Mouse (Mus musculus) adrenal gland, adult 2 months (tissue): ENCODE results near the gene Lrrn4. TPM values are rescaled to one million over a fixed set of nuclear protein-coding genes. Genes with fewer than 3 reads are reported as not detected.

ENCODE experiments used
- DNase-seq: peaks from one replicate; pipeline ENCODE4 v3.0.0; 2021
- long read RNA-seq: library from polyadenylated mRNA; stranded (forward); transcript quantifications from one replicate; pipeline ENCODE4 v2.0.0, GENCODE M21; 2021
- polyA plus RNA-seq: library from polyadenylated mRNA; depleted of rRNA; stranded (reverse); fragments of >200 nt; gene quantifications from 2 replicates; pipeline ENCODE4 v1.2.3, GENCODE M21; 2012; rRNA removed
- total RNA-seq, 2 experiments: library from RNA; stranded (reverse); gene quantifications; 2 replicates each; pipeline ENCODE4 v1.2.3; 2021

The Lrrn4 gene
- total RNA-seq (1 to 10 TPM; 4.4 to 5.1 TPM), polyA plus RNA-seq (8.4 and 10.1 TPM in 2 replicates)
- long read RNA-seq, partial matches to known transcripts = 1 of 2 reads
- long read RNA-seq, other reads (novel, unspliced or antisense) = 0 of 2 reads

DNA sequence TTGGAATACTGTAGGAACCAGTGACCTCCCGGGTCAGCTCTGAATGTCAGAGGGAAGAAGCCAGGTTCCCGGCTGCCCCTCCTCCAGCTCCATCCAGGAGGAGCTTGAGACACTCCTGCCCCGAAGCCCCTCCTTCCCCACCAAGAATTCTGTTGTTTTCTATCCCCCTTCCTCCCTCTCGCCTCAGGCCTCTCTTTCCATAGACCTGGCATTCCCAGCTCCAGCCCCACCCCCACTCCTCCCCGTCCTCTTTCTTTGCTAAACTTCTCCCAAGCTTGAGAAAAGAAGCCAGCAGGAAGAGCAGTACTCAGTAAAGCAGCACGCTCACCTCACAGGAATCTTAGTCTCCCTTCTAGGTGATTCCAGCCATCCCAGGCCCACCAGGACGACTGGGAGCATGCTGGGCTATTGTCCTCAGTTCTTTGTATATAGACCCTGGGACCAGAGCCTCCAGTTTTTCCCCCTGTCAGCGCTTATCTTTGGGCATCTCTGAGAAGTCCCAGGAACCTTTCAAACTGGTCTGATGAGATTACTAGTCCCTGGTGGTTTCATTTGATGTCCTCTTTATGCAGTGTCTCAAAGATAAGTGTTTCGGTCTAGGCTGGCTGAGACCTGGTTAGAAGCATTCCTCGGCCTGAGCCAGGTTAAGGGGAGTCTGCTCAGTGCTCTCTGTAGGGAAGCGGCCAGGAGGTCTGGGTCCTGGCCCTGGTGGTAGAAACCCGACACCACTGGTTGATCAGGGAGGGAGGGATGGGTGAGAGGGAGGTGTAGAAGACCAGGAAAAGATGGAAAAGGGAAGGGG, at the start of gene Lrrn4:
Lrrn4 (minus strand) TSS at position 48 of the 802 bp plus-strand sequence.
- no peak for DNase-seq

DNA sequence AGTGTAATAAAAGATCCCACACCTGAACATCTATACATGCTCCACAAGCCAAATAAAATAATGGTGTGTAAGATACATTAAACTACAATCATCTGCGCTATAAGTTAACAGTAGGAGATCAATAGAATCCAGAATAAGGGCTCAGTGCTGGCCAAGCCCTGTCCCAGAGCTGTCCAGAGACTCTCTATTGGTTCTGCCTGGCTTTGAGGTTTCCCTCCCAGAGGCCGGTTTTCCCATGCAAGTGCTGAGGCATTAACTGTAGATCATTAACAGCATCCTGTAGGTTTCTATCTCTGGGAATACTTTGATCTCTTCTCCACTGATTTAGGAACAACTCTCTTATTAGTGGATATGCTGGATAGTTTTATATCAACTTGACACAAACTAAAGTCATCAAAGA, 48.3 kb upstream of the Lrrn4 start:
- no peak for DNase-seq

DNA sequence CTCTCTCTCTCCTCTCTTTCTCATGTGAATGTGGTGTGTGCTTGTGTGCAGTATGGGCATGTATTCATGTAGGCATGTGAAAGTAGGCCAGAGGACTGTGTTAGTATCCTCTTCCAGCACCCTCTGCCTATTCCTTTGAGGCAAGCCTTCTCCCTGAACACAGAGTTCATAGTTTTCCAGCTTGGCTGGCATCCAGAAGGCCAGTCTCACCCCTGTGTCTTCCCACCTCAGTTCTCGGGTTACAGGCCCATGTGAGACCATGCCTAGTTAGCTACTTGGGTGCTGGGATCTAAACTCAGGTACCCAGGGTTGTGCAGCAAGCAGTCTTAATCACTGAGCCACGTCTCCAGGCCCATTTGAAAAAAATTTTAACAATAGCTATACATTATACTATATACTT, 47.2 kb upstream of the Lrrn4 start:
- no peak for DNase-seq

DNA sequence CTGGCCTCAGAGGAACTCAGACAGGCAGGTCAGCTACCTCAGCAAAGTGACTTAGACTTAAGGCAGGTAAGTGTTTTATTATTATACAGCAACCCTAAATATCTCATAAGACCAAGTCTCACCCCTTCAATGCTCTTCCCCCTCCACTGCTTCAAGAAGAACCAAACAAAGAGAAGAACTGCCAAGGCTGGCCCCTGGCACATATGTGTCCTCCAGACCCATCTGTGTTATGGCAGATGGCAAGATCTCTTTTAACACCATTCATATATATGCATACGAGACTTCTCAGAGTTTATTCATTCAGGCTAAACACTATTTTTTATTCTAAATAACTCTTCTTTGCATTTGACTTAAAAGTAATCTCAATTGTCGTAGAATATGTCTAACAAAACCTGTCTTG, 46.6 kb upstream of the Lrrn4 start:
- DNase-seq = no peak

DNA sequence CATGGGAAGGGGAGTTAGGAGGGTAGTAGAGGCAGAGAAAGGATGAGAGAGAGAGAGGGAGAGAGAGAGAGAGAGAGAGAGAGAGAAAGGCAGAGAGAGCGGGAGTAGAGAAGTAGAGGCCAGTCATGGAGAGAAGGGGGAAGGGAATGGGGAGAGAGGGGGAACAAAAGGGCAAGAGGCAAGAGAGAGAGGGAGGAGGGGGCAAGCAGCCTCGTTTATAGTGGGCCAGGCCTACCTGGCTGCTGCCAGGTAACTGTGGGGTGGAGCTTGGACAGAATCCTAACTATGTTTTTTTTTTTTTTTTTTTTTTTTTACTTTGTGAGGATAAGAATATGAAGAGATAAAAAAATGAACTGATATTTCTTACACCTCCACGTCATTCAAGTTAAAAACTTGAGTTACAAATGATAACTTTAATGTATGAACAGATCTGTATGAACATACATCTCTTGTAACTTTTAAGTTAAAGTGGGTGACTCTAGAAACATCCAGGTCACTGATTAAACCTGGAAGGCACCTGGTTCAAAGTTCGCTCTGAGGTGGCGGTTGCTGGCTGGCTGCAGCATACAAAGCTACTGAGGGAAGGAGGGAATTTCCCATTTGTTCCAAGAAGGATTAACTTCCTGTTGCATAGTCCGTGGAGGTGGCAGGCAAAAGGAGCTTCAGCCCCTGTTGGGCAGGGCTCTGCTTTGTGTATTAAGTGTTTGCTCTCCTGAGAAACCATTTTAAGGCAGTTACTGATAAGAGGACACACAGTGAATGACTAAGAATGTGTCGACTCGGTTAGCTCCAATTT, 42.8 kb upstream of the Lrrn4 start:
- no peak for DNase-seq

DNA sequence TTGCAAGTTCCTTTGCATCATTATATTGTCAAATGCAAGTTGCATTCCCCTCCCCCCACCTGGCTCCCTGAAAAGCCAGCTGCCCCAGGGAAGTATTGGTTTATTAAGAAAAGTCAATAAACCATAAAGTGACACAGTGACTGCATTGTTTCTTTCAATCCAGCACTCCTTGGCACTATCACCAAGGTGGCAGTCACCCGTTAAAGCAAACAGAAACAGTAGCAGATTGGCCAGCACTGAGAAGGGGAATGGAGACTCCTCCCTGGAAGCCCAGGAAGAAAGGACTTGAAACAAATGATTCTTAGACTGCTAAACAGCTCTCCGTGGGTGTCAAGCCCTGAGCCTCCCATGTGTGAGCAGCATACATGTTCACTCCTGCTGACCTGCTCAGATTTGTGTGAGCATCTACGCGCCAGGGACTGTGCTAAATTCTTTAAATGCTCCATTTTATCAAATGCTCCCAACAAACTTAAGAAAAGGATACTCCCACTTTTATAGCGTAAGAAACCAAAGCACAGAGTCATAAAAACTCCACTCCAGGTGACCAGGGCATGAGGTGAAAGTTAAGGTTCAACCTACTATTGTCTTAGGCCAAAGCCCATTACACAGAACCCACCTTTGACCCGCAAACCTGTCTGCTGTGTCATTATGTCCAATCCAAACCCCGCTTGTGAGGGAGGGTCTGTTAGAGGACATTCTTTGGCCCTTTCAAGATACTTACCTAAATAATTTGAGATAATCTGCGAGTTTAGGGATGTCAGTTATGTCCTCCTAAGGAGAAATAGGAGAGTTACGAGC, 41.6 kb upstream of the Lrrn4 start:
- no peak for DNase-seq

DNA sequence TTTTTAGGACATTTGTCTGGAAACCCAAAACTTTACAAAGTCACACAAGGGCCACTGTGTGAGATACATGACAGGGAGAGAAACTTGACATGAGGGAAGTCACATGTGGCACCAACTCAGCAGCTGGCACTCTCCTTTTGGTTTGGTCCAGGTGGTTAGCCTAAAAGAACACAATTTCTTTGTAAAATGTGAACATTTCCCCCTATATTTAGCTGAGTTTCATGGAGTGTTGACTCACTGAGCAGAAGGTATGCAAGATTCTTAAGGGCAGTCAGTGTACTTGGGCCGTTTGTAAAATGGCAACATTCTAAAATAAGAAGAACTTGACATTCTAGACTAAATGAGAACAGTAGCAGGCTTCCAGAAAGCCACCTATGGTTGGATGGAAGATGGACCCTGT, 34.1 kb upstream of the Lrrn4 start:
- DNase-seq = no peak

DNA sequence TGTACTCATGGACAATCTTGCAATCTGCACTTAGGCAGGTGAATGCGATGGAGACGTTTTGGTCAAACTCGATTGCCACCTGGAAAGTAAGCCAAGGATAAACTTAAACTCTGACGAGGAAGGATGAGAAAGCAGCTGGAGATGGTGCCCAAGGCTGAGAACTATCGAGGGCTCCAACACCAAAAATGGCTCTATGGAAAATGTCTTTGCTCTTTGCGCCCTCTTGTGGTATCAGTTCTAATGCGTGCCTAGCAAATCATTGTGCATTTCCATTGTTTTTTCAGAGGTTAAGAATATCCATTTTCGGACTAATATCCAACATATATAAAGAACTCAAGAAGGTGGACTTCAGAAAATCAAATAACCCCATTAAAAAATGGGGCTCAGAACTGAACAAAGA, 26.1 kb upstream of the Lrrn4 start:
- peak; percentile 60 for DNase-seq

DNA sequence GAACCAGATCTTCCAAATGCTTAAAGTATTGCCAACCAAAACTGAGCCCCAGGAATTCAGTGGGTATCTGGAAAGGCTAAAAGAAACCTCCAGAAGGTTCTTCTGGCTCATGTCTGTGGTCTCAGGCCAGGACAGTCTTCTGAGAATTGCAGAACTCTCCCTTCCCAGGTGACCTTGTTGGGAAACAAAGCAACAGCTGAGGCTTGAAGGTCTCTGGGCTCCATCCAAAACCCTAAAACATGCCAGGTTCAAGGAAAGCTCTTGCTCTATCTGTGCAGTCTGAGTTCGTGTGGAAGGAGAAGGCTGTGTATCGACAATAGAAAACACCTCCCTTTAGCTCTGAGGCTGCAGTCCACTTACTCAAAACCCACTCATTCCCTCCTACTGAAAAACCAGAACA, 24.3 kb upstream of the Lrrn4 start:
- DNase-seq = peak; percentile 70

DNA sequence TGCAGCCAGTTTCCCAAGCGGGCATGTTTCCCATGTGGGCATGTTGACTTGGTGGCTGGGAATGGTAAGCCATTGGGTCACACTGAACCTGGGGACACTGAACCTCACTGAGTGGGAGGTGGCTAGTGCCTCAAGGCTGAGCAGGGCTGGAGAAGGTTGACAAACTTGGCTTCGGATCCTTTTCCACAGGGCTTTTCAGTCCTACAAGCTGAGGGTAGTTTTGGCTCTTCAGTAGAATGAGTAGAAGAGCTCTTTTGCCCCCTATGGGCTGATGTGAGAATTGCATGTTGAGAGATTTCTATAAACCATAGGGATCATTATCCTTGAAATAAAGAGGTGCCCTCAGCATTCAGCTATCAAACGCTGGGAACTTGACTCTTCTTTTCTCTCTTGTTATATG, 22.8 kb upstream of the Lrrn4 start:
- peak; percentile 85 for DNase-seq

DNA sequence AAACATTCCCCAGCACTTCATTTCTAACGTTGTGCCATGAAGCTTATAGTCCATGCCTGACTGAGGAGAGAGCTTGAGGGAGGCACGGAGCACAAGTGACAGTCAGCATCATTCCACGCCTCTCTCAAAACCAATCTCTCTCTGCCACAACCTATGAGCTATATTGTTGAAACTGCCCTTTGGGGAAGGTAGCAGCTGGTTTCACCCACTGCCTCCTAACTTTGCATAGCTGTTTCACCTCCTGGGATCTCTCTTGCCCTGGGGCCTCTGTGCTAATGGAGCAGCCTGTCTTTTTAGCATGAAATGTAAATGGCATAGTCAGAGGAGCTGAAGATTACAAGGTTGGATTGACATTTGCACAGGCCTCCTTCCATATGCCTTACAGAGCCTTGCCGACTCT, 21.4 kb upstream of the Lrrn4 start:
- DNase-seq = no peak

DNA sequence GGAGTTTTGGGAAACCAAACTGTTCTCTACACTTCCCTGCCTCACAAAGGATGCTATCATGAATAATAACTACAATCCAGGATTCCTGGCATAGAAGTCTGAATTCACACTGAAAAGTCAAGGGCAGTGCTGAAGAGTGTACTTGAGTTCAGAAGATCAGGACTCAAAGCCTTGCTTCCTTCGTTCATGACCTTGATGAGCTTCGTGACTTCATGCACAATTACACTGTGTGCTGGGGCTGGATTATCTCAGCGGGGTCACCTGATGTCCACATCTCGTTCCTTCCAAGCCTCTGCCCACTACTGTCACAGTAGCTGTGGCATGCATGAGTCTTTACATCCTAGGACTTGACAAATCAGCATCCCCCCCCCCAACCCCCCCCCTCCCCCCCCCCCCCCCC, 20.9 kb upstream of the Lrrn4 start:
- DNase-seq = peak; percentile 62

DNA sequence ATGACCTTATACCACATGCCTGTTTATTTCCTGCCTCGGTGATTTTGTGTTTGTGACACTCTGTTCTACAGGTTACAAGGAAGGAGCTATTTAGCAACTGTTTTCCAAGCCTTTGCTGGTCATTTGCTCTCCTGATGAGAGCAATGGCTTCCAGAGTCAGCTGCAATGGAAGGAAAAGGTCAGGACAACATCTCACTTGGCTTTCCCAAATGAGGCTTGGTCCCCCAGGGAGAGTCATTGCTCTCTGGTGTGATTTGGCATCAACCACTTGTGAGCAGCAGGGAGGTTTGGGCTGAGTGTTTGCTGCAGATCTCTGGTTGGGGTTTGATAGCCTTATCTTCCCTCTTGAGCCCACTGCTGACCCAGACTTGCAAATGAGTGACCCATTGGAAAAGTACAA, 19.9 kb upstream of the Lrrn4 start:
- no peak for DNase-seq

DNA sequence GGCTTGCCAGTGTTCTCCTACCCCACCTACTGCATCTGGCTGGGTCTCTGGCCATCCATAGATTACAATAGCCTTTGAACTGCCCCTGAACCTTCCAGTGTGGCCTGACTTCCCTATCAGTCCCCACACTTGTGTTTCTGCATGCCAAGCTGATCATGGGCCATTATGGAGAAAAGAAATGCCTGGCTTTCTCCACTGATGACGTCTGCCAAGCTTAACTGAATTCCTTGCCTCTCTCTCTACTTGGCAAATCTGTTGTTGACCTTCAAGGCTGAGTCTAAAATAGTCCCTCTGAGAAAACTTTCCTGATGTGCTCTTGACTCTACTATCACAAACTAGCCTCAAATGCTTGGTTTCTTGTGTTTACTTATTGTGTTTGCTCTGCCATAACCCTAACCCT, 17.5 kb upstream of the Lrrn4 start:
- no peak for DNase-seq

DNA sequence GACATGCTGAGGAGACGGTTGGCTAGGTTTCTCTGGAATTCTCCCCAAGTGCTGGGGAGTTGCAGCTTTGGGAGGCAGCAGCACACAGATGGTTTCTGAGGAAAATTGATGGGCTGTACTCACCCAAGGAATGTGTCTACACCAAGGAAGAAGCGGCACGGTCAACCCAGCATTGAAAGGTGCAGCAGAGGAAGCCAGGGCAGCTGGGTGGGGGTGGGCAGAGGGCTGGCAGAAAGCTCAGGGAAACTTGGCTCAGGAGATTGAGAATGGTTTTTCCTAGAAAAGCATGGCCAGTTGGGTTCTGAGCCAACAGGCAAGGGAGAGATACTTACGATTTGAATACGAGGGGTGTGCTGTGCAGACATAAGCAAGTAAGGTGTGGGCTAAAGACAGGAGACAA, 13.1 kb upstream of the Lrrn4 start:
- DNase-seq = no peak

DNA sequence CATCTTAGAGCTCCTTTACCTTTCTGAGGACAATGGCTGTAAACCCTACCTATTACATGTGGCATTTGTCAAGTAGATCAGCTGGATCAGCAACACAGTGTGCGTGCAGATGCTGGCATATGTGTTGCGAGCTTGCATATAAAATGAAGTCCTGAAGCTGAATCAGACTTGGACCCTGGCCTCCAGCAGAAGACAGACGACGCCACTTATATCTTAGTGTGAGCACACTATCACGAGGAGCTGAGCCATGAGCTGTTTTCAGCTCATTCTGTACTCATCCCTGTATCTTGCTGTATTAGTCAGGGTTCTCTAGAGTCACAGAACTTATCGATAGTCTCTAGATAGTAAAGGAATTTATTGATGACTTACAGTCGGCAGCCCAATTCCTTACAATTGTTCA, 4.6 kb upstream of the Lrrn4 start:
- DNase-seq = no peak

DNA sequence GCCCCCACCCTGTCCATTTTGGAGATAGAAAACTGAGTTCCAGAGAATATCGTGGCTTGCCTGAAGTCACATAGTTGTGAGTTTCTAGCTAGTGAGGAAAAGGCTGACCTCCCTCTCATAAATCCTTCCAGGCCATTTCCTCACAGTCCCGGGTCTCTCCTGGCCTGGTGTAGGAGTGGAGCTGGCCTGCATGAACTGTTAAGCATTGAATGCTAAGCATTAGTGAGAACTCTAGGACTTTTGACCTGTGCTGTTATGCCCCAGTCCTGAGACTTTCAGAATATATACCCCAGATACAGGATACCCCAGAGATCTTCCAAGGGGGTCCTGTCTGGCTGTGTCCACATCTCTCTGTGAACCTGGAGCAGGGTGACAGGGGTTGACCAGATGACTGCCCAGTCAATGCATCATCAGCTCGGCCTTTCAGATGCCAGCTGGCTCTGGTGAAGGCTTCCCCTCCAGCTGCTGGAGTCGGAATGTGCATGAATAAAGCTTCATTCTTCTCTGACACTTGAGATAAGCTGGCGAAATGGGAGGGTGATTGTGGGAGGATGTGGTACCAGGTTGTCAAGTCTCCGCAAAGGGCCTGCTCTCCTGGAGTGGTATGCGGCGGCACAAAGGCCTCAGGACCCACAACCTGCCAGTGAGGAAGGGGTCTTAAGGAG, 3.7 kb upstream of the Lrrn4 start:
- DNase-seq = peak; percentile 82

DNA sequence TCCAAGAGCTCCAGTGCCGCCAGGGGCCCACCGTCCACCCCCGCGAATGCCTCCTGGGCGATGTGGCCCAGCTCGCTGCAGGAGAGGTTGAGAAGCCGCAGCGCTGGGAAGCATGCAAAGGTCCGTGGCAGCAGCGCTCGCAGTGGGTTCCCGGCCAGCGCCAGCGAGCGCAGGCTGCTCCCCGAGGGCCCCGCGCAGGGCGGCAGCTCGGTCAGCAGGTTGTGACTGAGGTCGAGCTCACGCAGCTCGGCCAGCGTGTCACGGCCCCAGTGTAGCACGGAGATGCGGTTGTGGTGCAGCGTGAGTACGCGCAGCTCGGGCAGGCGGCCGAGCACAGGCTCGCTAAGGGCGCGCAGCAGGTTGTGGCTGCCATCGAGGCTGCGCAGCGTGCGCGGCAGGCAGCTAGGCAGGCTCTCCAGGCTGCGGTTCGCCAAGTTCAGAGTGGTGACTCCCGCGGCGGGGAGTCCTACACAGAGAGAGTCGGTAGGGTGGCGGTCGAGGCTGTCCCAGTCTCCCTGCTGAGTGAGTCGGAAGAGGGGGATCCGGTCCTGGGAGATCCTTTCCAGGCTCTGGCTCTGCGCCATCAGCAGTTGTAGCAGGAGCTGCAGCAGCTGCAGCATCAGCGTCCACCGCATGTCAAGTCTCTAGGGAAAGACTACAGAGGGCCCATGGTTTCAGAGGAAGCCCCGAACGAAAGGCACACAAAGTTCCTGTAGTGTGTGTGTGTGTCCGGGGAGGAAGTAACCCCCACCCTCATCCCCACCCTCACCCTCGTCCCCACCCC, 1.2 kb downstream of the Lrrn4 start:
- peak; percentile 65 for DNase-seq

DNA sequence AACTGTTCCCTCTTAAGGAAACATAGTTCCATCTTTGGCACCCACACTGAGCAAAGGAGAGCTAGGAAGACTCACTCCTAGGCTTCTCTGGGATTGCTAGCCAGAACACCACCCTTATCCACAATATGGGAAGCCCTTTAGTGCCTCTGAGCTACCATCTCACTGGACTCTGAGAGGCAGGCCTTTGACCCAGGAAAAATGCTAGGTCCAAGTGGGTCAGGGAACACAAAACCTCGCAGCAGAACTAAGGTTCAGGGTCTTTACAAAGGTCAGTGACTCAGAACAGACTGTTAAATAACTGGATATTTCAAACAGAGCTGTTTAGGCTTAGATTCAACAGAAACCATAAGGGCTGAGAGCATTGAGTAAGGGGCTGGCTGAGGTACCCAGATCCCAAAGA, 3.7 kb downstream of the Lrrn4 start:
- peak; percentile 64 for DNase-seq

DNA sequence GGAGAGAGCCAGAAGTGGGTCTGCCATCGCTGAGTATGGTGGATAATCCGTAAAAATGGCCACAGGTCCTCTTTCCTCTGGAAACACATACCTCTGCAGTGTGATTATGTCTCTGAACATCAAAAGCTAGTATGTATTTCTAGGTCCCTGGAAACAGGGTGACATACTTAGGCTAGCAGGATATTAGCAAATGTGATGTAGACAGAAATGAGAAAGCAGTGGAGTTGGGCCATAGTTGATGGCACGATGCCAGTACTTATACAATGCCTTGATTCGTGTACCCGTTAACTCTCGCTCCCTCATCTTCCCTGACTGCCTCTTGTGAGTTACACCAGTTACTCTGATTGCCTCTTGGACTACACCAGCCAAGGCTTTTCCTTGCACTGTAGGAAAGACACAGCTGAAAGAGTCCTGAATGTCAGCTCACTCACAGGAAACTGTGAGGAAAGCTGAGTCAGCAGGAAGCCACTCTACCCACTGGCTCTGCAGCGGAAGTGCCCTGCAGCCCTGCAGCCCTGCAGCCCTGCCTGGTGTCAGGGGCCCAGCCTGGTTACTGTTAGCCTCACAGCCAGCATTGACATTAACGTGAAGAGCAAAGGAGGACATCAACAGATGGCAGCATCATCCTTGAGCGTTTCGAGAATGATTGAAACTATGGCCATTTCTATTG, 6.9 kb downstream of the Lrrn4 start:
- DNase-seq = no peak

DNA sequence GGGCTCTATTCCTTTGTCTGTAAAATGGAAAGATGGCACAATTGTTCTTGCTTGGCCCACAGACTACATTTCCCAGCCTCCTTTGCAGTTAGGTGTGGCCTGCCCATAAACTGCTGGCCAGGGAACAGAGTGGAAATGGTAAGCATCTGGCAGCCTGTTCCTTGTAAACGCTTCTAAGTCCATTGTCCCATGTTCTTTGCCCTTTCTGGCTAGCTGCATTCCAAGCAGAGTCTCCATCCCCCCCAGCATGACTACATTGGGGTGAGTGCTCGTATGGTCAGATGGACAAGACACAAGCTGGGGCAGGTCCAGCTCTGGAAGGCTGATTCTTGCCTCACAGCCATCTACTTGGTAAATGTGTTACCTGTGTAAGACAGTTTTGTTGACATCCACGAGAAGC, 9.0 kb downstream of the Lrrn4 start:
- no peak for DNase-seq
